ENCODE assay signal across 9 mouse cellular contexts in genomic region chr5:47983746-47984583, GRCm38 (mm10). TPM values are rescaled to one million over a fixed set of nuclear protein-coding genes. Genes with fewer than 3 reads are reported as not detected.
DNase-seq lines count a peak whose midpoint lies in the region; ATAC-seq and TF ChIP-seq lines count a peak whose summit lies in the region.
"Had no signal": no experiment of that assay in that cellular context is flagged by ENCODE, and none has a peak within 500 bp of the region (broad histone marks: within the 10 kb centered on the region; RNA-seq: fewer than 3 reads in every experiment).

No protein-coding gene starts in this region.

- no peak for TF ChIP-seq CTCF in kidney, adult 2 months (conservative IDR thresholded peaks at IDR 0.05; ENCODE audit: insufficient read depth, insufficient read length, low read depth, low read length)

- peak overlapping the region; percentile 81 for H3K27ac ChIP-seq in heart, embryonic 10.5 days
- peak overlapping the region; percentile 61; the same call in 1 of the 2 replicates for H3K27ac ChIP-seq in kidney, adult 2 months (ENCODE audit: insufficient read depth, low read depth, low read length)
- H3K27ac ChIP-seq in liver, embryonic 16.5 days (ENCODE audit: low read length), result no peak overlapping the region

- peak overlapping the region; percentile 81 for H3K4me2 ChIP-seq in liver, embryonic 16.5 days (ENCODE audit: low read depth, low read length)

- DNase-seq in gastrocnemius, postnatal 10 days, result peak; percentile 15
- DNase-seq in gastrocnemius, adult 18-20 months (ENCODE audit: low spot score), result no peak
- peak; percentile 8 for DNase-seq in brain, adult 2 months (ENCODE audit: low read depth, low spot score)
- peak; percentile 80 for DNase-seq in heart, embryonic 10.5 days (ENCODE audit: low spot score)
- peak; percentile 30 for DNase-seq in kidney, adult 2 months
- DNase-seq in right cerebral cortex, adult 18-20 months, result peak; percentile 11
- no peak for DNase-seq in B cell, adult 2 months

- under 1% methylated on average over 38 of the region's 38 CpGs for WGBS in heart, embryonic 10.5 days
- 2% methylated on average over 38 of the region's 38 CpGs for WGBS in kidney, adult 2 months
- WGBS in liver, embryonic 16.5 days (ENCODE audit: insufficient replicate concordance), result under 1% methylated on average over 38 of the region's 38 CpGs

- peaks cover 25% of the 10 kb centered on the region for H3K4me1 ChIP-seq in heart, embryonic 10.5 days
- no peaks in the 10 kb centered on the region; the same call in 1 of the 2 replicates for H3K4me1 ChIP-seq in kidney, adult 2 months (ENCODE audit: control insufficient read depth, insufficient read depth, low read length)
- H3K4me1 ChIP-seq in liver, embryonic 16.5 days (ENCODE audit: control insufficient read depth, low read depth, low read length), result no peaks in the 10 kb centered on the region

- peak overlapping the region; percentile 80 for H3K4me3 ChIP-seq in heart, embryonic 10.5 days
- H3K4me3 ChIP-seq in kidney, adult 2 months (ENCODE audit: insufficient read depth, low read depth, low read length), result peak overlapping the region; percentile 51
- peak overlapping the region; percentile 61 for H3K4me3 ChIP-seq in liver, embryonic 16.5 days (ENCODE audit: low read depth, low read length)

- H3K9ac ChIP-seq in liver, embryonic 16.5 days (ENCODE audit: low read depth, low read length), result no peak overlapping the region

- peaks cover 11% of the 10 kb centered on the region for H3K27me3 ChIP-seq in heart, embryonic 10.5 days (ENCODE audit: insufficient read depth, poor library complexity, severe bottlenecking)
- H3K27me3 ChIP-seq in kidney, adult 2 months (replicated peaks; ENCODE audit: control insufficient read depth, insufficient read depth, low read length), result no peaks in the 10 kb centered on the region
- peaks cover 40% of the 10 kb centered on the region for H3K27me3 ChIP-seq in liver, embryonic 16.5 days (ENCODE audit: control insufficient read depth, insufficient read depth, low read depth, low read length)

- TF ChIP-seq POLR2A in kidney, adult 2 months (IDR thresholded peaks at IDR 0.05; ENCODE audit: low read depth, low read length), result no peak

- ATAC-seq in liver, embryonic 16.5 days (ENCODE audit: low read depth), result no peak

- H3K9me3 ChIP-seq in heart, embryonic 10.5 days, result no peaks in the 10 kb centered on the region
- no peaks in the 10 kb centered on the region for H3K9me3 ChIP-seq in liver, embryonic 16.5 days (replicated peaks; ENCODE audit: control insufficient read depth, low read length)

- no peaks in the 10 kb centered on the region for H3K36me3 ChIP-seq in heart, embryonic 10.5 days
- H3K36me3 ChIP-seq in kidney, adult 2 months (ENCODE audit: control insufficient read depth, insufficient read depth, low read length), result no peaks in the 10 kb centered on the region
- no peaks in the 10 kb centered on the region for H3K36me3 ChIP-seq in liver, embryonic 16.5 days (ENCODE audit: control insufficient read depth, insufficient read depth)

RNA-seq across cellular contexts. Expression of gene Slit2, which starts 1.0 kb away (rescaled TPM):
- total RNA-seq in gastrocnemius, postnatal 10 days (2021), result 1 to 10 TPM; 4.4 to 7.4 TPM
- under 1 TPM; 0.21 to 0.66 TPM for total RNA-seq in gastrocnemius, adult 18-20 months (2021)
- 24.9 and 50.6 TPM in 2 replicates for polyA plus RNA-seq in heart, embryonic 10.5 days (2016; fragmentation: Nextera tagmentation; extraction: Ambion mirVana)
- polyA plus RNA-seq in kidney, adult 2 months (2012; rRNA removed), result 8.4 and 11.3 TPM in 2 replicates
- 0.47 and 0.65 TPM in 2 replicates for polyA plus RNA-seq in liver, embryonic 16.5 days (2015; fragmentation: Nextera tagmentation; extraction: Ambion mirVana)
- total RNA-seq: MEL had no signal

Comparison
In these comparisons a context has a peak if more than half of its experiments do, and no peak if none do; other contexts are left out.
1. DNase-seq: peak in gastrocnemius, postnatal 10 days (single experiment), brain, adult 2 months (single experiment), heart, embryonic 10.5 days (single experiment), kidney, adult 2 months (single experiment) and right cerebral cortex, adult 18-20 months (single experiment); none in gastrocnemius, adult 18-20 months (single experiment) and B cell, adult 2 months (0 of 2).
2. Peak in every context shown above with its lines, with median percentiles within 50 percentile points of each other: H3K4me3 ChIP-seq.